Mouse (Mus musculus): ENCODE measurements around the gene Nme9. TPM values are rescaled to one million over a fixed set of nuclear protein-coding genes. Genes with fewer than 3 reads are reported as not detected.
A peak's percentile ranks its signal among the peaks of the same experiment; 100 is the strongest.

Gene Nme9
- total RNA-seq, 1 experiment from 2014 or later = not detected

DNA sequence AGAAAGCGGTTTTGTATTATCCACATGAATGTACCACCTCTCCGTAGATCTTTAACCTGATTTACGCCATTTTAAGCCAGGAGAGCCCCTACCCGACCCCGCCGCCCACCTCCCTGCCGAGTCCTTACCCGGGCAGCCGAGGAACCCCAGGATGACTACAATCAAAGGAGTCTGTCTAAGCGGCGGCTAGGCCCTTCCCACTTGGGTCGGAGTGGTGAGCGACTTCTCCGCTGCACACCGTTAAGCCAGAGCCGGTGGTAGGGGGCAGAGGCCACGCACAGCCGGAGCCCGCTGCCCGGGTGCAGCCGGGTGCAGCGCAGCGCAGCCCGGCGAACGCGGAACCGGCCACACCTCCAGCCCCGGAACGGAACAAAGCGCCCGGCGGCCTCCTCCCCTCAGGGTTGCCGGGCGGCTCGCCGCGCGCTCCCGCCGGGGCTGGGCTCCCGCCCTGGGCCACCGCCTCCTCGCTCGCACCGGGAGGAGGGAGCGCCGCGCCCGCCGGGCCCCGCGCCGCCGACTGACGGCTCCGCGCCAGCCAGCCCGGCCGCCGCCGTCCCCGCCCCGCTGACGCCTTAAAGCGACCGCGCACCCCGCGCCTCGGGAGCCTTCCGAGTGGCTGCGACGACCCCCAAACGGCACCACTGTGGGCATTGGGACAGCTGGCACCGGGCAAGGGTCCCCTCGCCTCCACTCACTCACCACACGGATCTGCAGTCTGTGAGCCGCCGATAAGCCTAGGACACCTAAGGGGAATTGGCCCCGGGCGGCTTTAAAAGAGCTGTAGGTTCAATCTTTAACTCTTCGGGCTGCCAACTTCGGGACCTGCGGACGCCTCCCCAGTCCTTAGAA is 14.9 kb upstream of the Nme9 start:
- ATAC-seq (replicated peaks; ENCODE audit: low read depth, poor library complexity, severe bottlenecking) = peak; percentile 34

DNA sequence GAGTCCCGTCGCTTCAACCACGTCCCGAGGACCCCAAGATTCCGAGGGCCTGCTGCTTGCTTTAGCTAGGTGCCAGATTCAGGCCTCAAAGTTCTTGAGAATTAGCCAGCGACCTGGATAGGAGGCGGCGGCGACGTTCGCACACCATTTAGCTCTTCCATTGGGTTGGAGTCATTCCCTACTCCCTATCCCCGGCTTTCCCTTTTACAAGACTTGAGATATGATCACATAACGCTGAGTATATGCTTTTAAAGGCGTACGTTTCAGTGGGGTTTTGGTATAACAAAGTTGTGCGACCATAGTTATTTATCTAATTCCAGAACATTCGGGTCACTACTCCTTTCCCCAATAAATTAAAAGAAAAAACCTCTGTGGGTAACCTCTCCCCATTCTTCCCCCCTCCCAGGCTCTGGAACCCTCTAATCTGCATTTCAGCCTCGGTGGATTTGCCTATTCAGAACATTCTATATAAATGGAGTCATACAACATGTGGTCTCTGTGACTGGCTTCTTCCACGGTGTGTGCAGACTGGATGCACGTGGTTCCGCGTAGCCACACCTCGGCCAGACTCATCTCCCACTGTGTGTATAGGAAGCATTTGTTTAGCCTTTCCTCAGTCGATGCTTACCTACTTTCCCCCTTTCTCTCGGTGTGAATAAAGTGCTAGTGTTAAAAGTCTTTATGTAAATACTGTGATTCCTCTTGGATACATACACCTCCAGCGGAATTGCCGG is 14.1 kb upstream of the Nme9 start, which contains the start of gene Mras:
Gene Mras (minus strand): TSS at position 351 of the 734 bp plus-strand sequence.
- no peak for ATAC-seq (replicated peaks; ENCODE audit: low read depth, poor library complexity, severe bottlenecking)

GRCm38 (mm10) chr9:99437781-99438565 is 13.3 kb upstream of the Nme9 start:
- ATAC-seq (replicated peaks; ENCODE audit: low read depth, poor library complexity, severe bottlenecking) = no peak

- ATAC-seq (replicated peaks; ENCODE audit: low read depth, poor library complexity, severe bottlenecking) = no peak
Observed at GRCm38 (mm10) chr9:99439064-99439463, 12.2 kb upstream of the Nme9 start.

- no peak for ATAC-seq (replicated peaks; ENCODE audit: low read depth, poor library complexity, severe bottlenecking)
Observed at GRCm38 (mm10) chr9:99440941-99441340, 10.3 kb upstream of the Nme9 start.

DNA sequence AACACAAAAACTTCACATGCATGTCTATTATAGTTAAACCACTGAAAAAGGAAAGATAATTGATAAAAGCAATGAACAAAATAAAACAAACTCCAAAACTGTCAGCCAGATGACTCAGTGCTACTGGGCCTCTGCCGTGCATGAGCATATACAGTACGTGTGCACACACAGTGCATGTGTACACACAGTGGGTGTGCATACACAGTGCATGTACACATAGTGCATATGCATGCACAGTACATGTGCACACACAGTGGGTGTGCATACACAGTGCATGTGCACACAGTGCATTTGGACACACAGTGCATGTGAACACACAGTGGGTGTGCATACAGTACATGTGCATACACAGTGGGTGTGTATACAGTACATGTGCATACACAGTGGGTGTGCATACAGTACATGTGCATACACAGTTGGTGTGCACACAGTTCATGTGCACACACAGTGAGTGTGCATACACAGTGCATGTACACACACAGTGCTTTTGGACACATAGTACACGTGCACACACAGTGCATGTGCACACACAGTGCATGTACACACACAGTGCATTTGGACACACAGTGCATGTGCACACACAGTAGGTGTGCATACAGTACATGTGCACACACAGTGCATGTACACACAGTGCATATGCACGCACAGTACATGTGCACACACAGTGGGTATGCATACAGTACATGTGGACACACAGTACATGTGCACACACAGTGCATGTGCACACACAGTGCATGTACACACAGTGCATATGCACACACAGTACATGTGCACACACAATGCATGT is 9.4 kb upstream of the Nme9 start:
- no peak for ATAC-seq (replicated peaks; ENCODE audit: low read depth, poor library complexity, severe bottlenecking)

- ATAC-seq (replicated peaks; ENCODE audit: low read depth, poor library complexity, severe bottlenecking) = peak; percentile 83
Observed at GRCm38 (mm10) chr9:99444590-99445178, 6.6 kb upstream of the Nme9 start.

DNA sequence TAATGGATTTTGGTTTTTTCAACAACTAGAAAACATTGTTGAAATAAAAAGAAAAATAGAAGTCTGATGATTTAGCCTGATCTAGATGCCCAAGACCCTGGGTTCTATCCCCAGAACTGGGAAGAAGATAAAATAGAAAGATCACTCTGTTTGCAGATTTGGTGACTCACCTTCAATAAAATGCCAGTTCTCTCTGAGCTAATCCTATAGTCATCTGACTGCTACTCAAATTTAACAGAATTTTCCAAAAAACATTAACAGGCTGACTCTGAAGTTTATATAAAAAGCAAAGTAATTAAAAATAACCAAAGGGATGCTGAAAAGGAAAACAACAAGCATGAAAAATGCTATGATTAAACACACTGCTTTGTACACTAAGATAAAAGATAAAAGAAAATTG is 5.0 kb upstream of the Nme9 start:
- ATAC-seq (replicated peaks; ENCODE audit: low read depth, poor library complexity, severe bottlenecking) = no peak

DNA sequence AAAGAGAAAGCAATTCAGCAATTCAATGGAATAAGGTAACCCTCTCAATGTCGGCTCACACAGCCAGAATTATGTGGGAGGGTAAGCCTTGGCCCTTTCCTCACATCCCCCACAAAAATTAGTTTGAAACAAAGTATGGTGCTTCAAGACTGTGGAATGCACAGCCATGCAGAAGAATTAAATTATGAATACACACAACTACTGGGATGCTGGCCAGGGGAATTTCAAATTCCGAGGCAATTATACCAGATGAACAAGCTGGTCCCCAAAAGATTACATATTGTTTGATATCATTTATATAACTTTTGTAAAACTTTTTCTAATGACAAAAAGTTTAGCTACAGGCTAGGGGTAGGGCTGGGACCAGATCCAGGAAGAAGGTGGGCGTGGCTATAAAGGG is 4.0 kb upstream of the Nme9 start:
- ATAC-seq (replicated peaks; ENCODE audit: low read depth, poor library complexity, severe bottlenecking) = no peak

DNA sequence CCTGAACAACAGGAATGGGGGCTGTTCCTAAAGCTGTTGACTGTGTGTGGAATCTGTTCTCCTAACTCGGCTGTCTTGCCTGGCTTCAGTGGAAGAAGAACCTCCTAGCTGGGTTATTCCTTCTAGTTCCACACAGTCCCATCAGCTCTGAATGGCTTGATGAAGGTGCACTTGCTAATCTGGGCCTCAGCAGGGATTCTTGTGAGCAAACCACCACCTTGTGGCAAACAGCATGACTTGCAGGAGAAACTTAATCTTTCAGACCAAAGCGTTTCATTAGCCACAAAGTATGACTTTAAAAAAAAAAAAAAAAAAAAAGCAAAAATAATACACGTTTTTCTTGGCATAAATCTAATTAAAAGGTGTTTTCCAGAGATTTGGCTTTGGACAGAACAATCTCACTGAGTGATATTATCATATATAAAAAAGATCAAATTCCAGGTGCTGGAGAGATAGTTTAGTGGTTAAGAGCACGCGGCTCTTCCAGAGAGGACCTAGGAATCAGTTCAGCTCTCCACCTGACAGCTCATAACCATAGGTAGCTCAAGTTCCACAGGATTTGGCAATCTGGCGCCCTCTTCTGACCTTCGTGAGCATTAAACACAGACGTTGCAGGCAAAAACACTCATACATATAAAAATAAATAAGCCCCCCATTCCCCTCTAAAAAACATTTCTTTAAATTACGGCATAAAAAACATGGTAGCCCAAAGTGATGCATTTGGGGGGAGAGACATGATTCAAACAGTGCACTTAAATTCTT is 1.2 kb upstream of the Nme9 start:
- peak; percentile 71 for ATAC-seq (replicated peaks; ENCODE audit: low read depth, poor library complexity, severe bottlenecking)

- no peak for ATAC-seq (replicated peaks; ENCODE audit: low read depth, poor library complexity, severe bottlenecking)
Observed at GRCm38 (mm10) chr9:99454211-99454610, 2.9 kb downstream of the Nme9 start.

- peak; percentile 90 for ATAC-seq (replicated peaks; ENCODE audit: low read depth, poor library complexity, severe bottlenecking)
Observed at GRCm38 (mm10) chr9:99458529-99459208, 7.4 kb downstream of the Nme9 start.

DNA sequence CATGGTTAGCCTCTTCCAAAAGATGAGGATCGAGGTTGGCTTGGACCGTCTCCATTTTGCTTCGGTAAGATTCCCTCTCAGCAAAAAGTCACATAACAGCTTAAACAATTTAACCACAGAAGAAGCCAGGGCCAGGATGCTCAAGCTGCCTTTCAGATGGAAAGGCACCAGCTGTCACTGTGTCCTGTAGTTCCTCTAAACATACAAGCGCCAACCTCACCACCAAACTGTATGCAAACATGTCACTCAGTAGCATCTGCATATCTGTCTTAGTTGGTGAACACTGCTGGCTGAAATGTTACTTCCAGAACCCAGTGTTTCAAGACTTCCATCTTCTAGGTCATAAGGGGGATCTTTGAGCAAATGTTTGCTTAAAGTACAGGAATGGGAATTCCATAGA is 8.5 kb downstream of the Nme9 start:
- ATAC-seq (replicated peaks; ENCODE audit: low read depth, poor library complexity, severe bottlenecking) = no peak

DNA sequence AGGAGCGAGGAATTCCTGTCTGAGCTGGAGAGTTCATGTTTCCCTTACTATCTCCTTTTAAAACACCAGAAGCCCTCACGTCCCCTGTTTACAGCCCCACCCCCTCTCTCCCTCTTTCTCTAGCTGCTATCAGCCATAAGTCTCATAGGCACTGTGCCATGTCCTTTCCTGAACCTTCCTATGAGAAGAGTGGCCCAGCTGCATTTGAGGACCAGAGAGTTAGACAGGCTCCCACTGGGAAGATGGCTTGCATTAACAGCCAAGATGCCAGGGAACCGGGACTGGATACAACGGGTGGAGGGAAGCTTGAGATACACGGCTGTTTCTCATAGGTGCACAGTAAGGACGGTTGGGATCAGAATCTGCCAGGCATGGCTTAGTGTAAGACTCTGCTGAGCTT is 13.6 kb downstream of the Nme9 start:
- no peak for ATAC-seq (replicated peaks; ENCODE audit: low read depth, poor library complexity, severe bottlenecking)

GRCm38 (mm10) chr9:99468572-99468971 is 17.3 kb downstream of the Nme9 start:
- ATAC-seq (replicated peaks; ENCODE audit: low read depth, poor library complexity, severe bottlenecking) = no peak

DNA sequence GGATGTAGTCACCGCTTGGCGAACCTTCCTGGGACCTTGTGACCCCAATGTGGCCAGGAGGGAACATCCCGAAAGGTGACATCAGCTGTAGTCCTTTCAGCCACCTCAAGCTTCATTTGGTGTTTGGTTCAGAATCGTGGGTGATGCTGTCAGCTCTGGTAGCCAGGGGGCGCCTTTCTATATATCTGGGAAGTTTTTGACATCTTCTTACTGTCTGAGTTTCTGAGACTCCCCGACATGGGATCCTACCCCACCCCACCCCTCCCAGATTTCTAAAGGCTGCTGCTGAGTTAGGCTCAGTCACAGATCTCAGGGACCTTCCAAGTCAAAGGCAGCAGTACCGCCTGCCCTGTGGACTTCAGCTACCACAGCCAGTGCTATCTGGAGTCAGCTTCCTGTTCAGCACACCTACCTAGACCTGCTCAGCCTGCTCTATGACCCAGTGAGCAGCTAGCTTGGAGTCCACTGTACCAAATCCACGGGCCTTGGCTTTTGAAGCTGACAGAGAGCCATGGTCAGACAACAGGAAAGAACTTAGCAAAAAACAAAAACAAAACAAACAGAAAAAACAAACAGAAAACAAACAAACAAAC is 18.5 kb downstream of the Nme9 start:
- 0 out of 2 replicates have a peak, but pooled peaks have one; percentile 38 for ATAC-seq (replicated peaks; ENCODE audit: low read depth, poor library complexity, severe bottlenecking)

GRCm38 (mm10) chr9:99470347-99471092 is 19.2 kb downstream of the Nme9 start:
- ATAC-seq (replicated peaks; ENCODE audit: low read depth, poor library complexity, severe bottlenecking) = no peak; the same call in 1 of the 2 replicates

All from common myeloid progenitor, adult 5-6 weeks (primary cell).